Mouse (Mus musculus) kidney, postnatal 25 days (tissue): ENCODE data around the gene Zfp941.

Source experiments
- DNase-seq, 2 experiments: peaks; one replicate each; pipeline ENCODE4 v3.0.0; 2021; ENCODE audit warnings: mixed read lengths in 2 of 2

Zfp941 gene

DNA sequence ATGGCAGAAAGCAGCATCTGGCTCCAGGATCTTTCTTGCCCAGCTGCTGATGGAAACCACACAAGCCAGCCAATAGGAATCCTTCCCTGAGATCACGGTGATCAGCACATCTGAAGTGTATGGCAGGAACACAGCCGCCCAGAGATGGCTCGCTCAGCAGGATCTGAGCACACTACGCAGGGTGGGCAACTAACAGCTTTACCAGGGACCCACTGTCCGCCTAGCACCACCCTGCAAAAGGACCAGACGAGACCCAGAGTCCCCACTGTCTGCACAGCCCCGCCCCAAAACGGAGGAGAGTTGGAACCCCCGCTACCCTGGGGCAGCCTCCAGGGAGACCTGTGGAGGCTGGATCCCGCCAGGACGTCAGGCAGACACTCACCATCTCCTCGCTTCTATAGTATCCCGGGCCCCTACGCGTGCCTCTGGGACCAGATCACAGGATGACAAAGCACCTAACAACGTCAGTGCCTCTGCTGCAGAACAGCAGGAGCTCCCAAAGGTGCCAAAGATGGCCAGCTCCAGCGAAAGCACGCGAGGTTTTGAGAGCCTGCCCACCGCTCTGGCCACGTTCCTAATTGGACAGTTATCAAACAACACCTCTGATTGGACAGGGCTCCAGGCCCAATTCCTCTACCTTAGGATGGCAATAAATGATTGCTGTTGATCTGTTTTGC, at the start of gene Zfp941:
Gene Zfp941, minus strand, starts transcription at position 526 of the 677 bp plus-strand sequence.
- peak; percentile 53 to 79 for DNase-seq

DNA sequence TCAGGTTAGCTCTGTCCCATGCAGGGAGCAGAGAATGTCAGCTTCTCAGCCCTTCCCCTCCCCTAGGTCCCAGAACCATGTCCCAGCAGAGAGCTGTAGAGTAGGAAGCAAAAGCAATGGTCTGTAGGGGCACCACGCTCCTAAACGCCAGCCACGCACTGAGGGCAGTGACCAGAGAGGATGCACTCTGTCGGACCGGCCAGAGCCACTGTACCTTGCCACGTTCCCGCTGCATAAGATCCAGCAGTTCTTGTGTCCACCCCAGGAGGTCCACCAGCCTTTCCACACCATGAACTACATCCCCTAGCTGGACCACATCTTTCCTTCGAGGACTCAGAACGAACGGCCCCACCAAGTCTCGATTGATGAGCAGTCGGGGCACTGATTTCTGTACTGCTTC, 42.8 kb upstream of the Zfp941 start:
- peak in 1 of 2 experiments; percentile 29 for DNase-seq

DNA sequence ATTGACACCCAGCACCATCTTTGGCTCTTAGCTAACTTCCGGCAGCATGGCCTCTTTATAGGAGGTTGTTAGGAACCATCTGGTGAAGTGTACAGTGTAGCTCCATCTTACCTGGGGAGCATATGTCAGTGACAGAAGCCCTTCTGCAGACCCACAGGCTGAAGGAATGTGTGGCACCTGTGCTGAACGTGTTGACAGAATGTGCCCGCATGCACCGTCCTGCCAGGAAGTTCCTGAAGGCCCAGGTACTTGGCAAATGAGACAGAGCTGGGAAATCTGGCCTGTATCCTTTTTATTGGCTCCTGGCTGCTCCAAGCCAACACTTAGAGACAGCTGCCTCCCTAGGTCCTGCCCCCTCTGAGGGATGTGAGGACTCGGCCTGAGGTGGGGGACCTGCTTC, 38.8 kb upstream of the Zfp941 start:
- peak in 1 of 2 experiments; percentile 38 for DNase-seq

DNA sequence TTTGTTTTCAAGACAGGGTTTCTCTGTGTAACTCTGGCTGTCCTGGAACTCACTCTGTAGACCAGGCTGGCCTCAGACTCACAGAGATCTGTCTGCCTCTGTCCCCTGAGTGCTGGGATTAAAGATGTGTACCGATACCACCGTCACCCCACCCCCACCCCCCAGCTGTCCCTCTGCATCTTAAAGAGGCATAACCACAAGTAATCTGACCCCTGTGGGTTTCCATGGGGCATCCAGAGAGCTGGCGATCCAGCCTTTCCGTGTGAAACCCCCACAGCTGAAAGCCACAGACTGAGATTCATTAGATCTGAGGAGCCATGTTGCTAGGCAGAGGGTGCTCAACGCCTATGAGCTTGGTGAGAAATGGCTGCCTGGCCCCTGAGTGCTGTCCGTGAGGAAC, 38.0 kb upstream of the Zfp941 start:
- DNase-seq = no peak

DNA sequence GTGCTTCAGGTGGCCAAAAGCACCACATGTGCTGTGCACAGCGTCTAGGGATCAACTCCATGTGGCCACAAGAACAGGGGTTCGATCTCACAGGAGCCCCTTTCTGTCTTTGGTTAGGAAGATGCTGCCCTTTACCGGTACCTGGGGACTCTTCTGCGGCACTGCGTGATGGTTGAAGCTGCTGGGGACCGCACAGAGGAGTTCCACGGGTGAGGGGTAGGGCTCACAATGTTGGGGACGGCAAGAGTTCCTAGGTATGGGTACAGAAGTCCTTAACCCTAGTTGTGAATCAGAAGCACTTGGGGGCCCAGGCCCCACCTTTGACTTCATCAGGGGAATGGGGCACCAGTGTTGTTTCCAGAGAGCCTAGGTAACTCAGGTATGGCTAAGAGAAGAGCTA, 36.8 kb upstream of the Zfp941 start:
- no peak for DNase-seq

DNA sequence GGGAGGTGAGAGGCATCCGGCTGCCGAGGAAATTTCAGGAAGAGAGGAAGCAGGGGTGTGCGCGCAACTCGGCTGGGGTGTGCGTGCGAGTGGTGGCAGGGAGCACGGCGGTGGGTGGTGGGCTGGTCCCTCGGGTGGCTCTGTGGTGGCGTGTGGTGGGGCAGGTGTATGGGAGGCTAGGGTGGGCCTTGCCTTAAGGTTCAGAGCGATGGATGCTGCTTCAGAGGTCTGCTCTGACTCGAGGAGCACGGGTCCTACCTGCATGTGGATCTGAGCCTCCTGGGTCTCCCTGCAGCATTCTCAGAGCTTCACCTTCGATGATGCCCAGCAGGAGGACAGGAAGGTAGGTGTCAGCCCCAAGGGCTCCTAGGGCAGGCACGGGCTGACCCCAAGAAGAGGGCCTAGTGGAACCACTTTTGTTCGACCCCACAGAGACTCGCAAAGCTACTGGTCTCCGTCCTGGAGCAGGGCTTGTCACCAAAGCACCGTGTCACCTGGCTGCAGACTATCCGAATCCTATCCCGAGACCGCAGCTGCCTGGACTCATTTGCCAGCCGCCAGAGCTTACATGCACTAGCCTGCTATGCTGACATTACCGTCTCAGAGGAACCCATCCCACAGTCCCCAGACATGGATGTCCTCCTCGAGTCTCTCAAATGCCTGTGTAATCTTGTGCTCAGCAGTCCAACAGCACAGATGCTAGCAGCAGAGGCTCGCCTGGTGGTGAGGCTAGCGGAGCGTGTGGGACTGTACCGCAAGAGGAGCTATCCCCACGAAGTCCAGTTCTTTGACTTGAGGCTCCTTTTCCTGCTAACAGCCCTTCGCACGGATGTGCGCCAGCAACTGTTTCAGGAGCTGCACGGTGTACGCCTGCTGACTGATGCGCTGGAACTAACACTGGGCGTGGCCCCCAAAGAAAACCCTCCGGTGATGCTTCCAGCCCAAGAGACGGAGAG, 35.9 kb upstream of the Zfp941 start, which contains the start of gene Bet1l:
Gene Bet1l, minus strand, starts transcription at position 28 of the 956 bp plus-strand sequence.
- DNase-seq = peak in 1 of 2 experiments; percentile 33

DNA sequence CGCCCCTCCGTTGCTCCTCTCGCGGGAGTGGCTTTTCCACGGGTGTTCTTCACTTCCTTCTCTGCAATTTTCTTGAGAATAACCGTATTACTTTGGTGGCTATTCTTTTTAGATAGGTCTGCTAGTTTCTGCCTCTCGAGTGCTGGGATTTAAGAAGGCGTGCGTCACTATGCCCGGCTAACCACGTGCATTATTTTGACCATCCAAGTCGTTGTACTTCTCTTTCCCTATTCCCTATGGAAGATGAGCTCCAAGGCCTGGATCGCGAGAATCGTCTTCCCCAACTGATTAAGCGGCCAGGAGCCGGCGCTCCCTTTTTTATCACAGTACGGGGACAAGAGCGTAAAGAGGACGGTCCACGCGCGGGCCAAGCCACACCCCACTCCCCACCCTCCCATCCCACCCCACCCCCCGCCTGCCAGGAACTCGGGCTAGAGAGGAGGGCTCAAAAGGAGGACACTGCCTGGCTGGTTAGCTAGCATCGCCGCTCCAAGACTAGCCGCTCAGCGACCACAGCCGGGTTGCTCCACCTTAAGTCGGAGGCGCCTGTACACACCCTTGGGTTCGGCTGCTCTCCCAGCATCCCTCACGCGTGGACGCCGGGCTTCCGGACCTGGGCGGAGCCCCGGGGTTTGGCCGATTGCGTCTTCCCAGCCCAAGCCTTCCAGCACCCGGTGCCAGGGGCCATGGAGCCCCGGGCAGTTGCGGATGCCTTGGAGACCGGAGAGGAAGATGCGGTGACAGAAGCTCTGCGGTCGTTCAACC, 35.0 kb upstream of the Zfp941 start, which contains the start of gene Ric8a:
Gene Ric8a, plus strand, starts transcription at position 173 of the 765 bp plus-strand sequence.
- peak; percentile 88 to 96 for DNase-seq

DNA sequence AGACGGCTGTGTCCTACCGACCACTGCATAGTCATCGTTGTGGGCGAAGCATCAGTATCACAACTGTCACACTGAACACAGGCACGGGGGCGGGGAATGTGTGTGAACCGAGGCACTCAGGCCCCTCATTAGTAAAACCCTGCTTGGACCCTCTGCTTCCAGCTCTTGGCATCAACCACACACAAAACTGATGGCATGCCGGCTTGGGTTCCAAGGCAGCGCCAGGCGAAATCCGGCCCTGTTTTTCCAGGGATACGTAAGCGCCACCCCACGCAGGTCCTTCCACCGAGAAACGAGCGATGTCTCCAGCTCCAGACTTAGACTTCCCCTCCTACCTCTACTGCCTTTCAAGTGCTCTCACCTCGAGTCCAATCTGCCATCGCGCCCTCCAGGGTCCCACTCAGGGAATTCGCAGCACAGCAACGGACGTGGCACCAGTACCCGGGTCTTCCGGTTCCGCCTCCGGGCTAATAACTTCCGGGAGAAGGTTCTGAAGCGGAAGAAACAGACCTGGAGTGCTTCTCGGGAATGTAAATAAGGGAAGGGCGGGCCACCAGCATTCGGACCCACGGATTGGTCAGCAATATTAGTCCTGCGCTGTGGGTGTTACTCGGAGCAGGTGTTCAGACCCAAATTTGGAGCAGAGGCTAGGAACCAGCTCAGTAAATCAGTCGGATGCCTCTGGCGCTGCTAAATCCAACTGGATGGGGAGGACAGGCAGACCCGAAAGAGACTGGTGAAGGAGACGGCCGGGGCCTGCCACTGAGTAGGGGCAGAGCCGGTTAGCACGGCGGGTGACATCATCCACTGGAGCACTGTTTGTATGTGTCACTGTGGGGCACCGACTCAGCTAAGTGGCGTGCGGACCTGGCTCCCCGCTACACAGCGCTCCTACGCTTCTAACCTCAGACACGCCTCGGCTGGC, 34.1 kb upstream of the Zfp941 start, which contains the start of gene Gm45785:
Gene Gm45785, minus strand, starts transcription at position 472 of the 925 bp plus-strand sequence.
- peak; percentile 90 to 95 for DNase-seq

DNA sequence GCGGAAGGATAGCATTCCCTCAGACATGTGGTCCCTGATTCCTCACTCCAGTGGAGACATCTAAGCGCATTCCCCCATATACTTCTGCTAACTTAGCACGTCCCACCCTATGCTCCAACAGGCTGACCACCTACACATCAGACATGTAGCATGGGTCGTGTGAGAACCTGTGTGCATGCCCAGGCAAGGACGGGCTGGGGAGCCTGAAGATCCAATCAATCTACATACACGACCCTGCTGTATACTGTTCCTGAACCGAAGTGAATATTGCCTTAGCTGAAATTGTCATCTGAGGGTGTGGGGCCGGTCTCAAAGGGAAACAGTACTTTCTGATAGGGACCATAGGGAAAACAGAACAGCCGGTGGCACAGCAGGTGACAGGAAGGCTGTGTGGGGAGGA, 33.2 kb upstream of the Zfp941 start:
- peak in 1 of 2 experiments; percentile 27 for DNase-seq

DNA sequence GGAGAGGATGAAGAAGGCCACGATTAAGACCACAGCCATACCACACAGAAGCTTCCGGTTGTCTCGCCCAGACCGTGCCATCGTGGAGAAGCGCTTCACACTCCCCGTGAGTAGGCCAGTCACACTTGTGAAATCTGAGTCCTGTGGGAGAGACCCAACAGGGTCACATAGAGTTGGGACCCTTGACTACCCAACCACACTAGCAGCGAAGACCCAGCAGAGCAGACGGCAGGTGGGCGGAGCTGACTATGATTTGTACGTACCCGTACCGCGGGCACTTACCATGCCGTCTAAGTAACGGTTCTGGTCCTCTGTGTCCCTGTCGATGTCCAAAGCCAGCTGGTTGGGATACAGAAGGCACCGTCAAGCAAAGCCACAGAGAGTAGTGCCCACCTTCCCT, 32.5 kb upstream of the Zfp941 start:
- peak in 1 of 2 experiments; percentile 46 for DNase-seq

DNA sequence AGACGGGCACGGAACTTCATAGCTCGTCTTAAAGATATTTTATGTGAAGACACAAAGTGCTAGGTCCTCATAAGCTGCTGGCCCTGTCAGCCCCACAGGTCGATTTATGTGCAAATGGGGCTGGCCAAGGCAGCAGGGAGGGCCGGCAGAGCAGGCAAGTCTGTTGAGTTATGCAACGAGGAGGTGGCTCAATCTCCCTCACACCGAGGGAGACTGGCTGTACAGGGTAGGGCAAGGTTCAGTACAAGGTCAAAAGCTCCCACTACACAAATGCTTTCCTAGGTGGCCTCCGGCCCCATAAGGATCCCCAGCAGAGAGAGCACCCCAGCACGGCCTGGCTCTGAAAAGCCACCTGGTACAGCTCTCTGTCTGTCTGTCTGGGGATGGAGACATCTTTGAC, 31.4 kb upstream of the Zfp941 start:
- DNase-seq = peak; percentile 37 to 86

DNA sequence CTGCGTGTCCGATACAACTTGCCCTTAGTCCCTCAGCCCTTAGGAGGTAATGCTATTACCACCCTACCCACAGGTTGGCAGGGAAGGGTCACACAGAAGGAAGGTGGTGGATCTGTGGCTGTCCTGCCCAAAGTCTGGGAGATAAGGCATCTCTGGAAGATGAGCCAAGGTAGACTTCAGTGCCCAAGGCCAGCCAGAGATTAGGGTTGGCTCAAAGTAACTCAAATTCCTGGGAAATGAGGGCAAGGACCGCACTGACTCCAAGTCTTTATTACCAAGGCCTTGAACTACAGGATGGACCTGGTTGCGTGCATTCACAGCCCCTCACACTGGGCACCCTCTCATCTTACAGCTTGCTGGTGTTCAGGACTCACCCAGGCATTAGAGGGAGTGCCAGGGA, 29.9 kb upstream of the Zfp941 start:
- no peak for DNase-seq

DNA sequence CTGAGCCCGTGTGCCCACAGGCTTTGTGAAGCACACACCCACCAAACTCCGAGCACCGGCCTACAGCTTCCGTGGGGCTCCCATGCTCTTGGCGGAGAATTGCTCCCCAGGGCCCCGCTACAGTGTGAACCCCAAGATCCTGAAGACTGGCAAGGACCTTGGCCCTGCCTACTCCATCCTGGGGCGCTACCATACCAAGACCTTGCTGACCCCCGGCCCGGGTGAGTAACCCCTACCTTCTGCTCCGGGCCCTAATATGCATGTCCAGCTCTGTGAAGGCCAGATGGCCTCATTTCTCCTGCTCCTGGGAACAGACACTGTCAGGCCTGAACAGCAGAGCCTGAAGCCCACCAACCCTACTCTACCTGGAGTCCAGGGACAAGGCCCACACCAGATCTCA, 26.6 kb upstream of the Zfp941 start:
- peak in 1 of 2 experiments; percentile 19 for DNase-seq

DNA sequence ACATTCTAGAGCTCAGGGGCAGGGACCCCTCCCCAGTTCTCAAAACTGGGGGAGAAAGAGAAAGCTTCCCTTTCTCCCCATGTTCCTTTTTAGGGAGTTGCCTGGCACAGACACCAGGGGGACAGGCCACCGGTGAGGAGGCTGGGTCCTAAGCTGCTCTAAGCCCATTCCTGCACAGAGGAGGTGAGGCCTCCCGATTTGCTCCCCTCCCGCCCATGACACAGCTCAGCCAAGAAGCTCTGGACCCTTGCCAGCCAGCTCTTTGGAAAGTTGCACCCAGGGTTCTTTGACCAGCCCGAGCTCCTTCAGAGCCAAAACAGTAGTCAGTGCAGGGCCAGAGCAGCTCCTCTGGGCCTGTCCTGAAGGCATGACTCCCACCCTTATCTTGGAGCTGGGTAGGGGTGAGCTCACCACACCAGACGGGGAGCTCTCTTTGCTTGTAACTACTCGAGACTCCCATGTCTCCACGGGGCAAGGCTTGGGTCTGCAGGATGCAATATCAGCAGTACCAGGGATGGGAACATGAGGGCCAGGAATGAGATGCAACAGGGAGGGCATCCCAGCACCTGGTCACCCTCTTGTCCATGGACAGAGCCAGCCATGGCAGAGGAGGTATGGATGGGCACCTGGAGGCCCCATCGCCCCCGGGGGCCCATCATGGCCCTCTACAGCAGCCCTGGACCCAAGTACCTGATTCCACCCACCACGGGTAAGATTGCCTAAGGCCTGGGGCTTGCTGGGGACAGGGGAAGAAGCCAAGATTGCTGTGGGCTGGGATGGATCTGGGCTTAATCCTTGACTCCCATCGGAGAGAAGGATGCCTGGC, 26.0 kb upstream of the Zfp941 start, which contains the start of gene Odf3:
Gene Odf3, plus strand, starts transcription at position 51 of the 826 bp plus-strand sequence.
- DNase-seq = peak; percentile 81 to 86

DNA sequence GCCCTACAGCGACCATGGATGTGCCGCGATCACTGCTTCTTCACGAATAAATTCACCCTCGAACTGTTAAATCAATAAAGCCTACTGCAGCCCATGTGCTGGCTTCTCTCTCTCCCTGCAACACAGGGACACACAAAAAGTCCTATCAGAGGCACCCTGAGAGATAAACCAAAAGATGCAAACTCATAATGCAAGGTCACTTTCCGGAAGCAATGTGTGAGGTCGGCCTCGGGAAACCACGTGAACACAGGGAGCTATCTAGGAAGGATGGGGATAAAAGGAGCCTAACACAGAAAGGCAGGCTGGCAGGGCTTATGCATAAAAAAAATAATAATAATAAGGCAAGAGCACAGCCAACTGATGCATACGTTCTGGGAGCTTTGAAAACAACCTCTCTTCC, 24.7 kb upstream of the Zfp941 start:
- DNase-seq = no peak

DNA sequence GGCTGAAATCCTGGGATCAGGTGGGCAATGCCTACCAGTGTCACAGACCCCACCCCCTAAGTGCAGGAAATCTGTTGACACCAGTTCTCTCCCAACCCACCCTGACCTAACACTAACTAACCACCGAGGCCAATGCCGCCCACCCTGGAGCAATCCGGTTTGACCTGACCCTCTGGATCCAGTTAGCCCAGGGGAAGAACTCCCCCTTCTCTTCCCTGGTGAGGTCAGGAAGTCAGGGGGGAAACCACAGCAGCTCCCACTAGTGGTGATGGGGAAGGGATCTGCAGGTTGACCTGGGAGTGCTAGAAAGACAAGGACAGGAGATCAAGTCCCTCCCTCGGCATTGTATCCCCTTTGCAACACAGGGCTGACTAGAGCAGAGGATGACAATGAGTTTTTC, 23.7 kb upstream of the Zfp941 start:
- DNase-seq = peak in 1 of 2 experiments; percentile 35

DNA sequence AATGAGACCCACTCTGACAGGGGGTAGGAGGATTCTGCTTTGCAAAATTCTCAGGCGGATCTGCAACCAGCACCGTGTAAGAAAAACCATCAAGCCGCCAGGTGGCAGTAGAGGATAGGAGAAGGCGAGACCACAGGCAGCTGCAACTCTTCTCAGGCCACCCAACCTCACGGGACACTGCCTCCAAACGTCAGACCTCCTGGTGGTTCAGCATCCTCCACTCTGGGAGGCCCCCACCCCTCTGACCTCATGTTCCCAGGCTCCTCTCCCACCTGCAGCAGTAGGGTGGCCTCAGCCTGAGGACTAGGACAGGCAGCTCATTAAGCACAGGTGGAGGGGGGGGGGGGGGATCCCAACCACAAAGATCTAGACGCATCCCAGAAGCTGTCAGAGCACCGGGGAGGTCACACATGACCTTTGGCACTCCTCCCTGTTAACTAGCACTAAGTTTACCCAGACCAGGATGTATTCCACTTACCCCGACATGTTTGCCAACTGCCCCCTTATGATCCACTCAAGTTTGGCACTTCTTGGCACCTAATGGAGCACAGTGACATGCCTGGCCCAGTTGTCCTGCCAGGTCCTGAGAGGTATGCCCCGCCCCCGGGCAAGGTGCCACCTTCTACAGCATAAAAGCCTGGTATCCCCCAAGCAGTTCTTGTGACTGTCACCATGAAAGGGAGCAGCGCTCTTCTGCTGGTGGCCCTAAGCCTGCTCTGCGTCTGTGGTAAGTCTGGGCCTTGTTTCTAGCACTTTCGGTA, 23.1 kb upstream of the Zfp941 start, which contains the start of gene Scgb1c1:
Gene Scgb1c1, plus strand, starts transcription at position 643 of the 761 bp plus-strand sequence.
- DNase-seq = peak; percentile 89 to 95

DNA sequence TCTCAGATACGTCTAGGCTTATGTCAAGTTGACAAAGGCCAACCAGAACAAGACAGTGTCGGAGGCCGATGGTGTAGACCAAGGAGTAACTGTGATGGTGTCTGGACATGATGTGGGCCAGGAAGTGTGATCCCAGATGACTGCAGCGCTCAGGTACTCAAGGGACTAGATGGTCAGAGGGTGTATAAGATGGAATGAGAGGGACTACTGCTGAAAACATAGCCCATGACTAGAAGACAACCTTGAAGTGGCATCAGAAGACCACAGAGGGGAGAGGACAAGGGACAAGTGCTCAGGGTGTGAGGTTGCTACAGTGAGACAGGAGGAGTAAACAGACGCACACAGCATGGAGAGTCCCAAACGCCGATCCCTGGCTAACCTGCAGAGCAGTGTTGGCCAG, 21.8 kb upstream of the Zfp941 start:
- DNase-seq = no peak
